Mouse (Mus musculus) G1E (cell line): ENCODE results near the gene Def6. TPM values are rescaled to one million over a fixed set of nuclear protein-coding genes. Genes with fewer than 3 reads are reported as not detected.

ENCODE experiments used
- ATAC-seq: 2 replicates; pipeline ENCODE4 v1.8.0; 2016; ENCODE audit warnings: mild to moderate bottlenecking; ENCODE audit not compliant: insufficient number of reproducible peaks, poor library complexity, low FRiP score, severe bottlenecking; ENCODE audit errors: extremely low read depth
- DNase-seq: peaks from one replicate; pipeline ENCODE4 v3.0.0; 2012; ENCODE audit warnings: low spot score
- H3K27me3 ChIP-seq: 2 replicates; pipeline ENCODE4 v1.6.1; 2012; ENCODE audit warnings: mild to moderate bottlenecking, low read length, inconsistent platforms; ENCODE audit not compliant: insufficient read depth
- H3K36me3 ChIP-seq: replicated peaks from 2 replicates; pipeline ENCODE3; 2012; ENCODE audit warnings: mild to moderate bottlenecking, inconsistent platforms
- H3K4me1 ChIP-seq: 2 replicates; pipeline ENCODE4 v1.6.1; 2012; ENCODE audit warnings: low read depth, low read length, inconsistent platforms, mixed read lengths; ENCODE audit not compliant: insufficient read depth
- H3K4me3 ChIP-seq: 2 replicates; pipeline ENCODE4 v1.5.1; 2012; ENCODE audit warnings: low read depth, mild to moderate bottlenecking, inconsistent platforms, low read length, moderate library complexity, mixed read lengths
- H3K9me3 ChIP-seq: replicated peaks from 2 replicates; pipeline ENCODE4 v1.6.1; 2012; ENCODE audit warnings: inconsistent platforms
- CTCF ChIP-seq: IDR thresholded peaks from 2 replicates; pipeline ENCODE4 v1.5.1; 2012; ENCODE audit warnings: low read depth, low read length, inconsistent platforms, mixed read lengths
- GATA1 ChIP-seq: IDR thresholded peaks from 2 replicates; pipeline ENCODE4 v1.6.1; 2012; ENCODE audit warnings: borderline replicate concordance, low read length, inconsistent platforms, mixed read lengths
- GATA2 ChIP-seq: IDR thresholded peaks from 2 replicates; pipeline ENCODE4 v1.6.1; 2012; ENCODE audit warnings: low read depth, low read length, inconsistent platforms, borderline replicate concordance
- POLR2AphosphoS5 ChIP-seq: IDR thresholded peaks from 2 replicates; pipeline ENCODE4 v1.6.1; 2012; ENCODE audit warnings: low read depth, low read length, inconsistent platforms; ENCODE audit not compliant: insufficient replicate concordance
- TAL1 ChIP-seq: conservative IDR thresholded peaks from 2 replicates; pipeline ENCODE4 v1.6.1; 2012; ENCODE audit warnings: low read depth, low read length, inconsistent platforms, mixed read lengths
- polyA plus RNA-seq: library from polyadenylated mRNA; stranded (reverse); fragments of >175 nt; gene quantifications from 2 replicates; pipeline ENCODE4 v1.2.3, GENCODE M21; 2012
- total RNA-seq, 2 experiments: library from RNA; stranded (forward) in 1 of 2; stranded (reverse) in 1 of 2; fragments of 200-1000 nt in 1 of 2; fragments of >200 nt in 1 of 2; fragmentation: Nextera tagmentation in 1 of 2; gene quantifications; 2 replicates each; pipeline ENCODE4 v1.2.3; 2014 to 2017

Gene Def6
- total and polyA plus RNA-seq, 3 experiments: 38.5 to 308 (median 113) TPM

DNA sequence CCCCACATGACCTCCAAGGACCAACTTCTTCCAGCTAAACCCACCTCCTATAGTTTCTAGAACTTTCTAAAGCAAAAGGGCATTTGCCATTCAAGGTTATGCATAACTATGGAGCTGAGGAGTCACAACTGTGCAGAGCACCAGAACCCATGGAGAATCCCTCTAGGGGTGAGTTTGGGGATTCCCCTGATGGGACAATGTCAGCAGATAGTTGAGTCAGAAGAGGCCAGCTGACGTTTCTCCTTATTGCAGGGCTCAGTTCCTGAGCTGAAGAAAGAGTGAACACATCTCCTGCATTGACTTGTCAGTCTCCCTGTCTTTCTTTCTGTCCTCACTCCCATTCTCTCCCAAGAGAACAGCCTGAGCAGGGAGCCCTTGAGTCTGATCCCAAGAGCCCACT, 14.8 kb upstream of the Def6 start:
- no peak for TF ChIP-seq GATA2
- TF ChIP-seq POLR2AphosphoS5: no peak
- no peak for TF ChIP-seq CTCF
- TF ChIP-seq TAL1: no peak
- TF ChIP-seq GATA1: no peak
- H3K9me3 ChIP-seq: no peaks in the 10 kb centered on the region
- no peak for DNase-seq
- peaks cover 80% of the 10 kb centered on the region for H3K36me3 ChIP-seq
- no peak for ATAC-seq
- no peaks in the 10 kb centered on the region for H3K27me3 ChIP-seq
- peaks cover 3% of the 10 kb centered on the region for H3K4me1 ChIP-seq
- H3K4me3 ChIP-seq: no peak overlapping the region

DNA sequence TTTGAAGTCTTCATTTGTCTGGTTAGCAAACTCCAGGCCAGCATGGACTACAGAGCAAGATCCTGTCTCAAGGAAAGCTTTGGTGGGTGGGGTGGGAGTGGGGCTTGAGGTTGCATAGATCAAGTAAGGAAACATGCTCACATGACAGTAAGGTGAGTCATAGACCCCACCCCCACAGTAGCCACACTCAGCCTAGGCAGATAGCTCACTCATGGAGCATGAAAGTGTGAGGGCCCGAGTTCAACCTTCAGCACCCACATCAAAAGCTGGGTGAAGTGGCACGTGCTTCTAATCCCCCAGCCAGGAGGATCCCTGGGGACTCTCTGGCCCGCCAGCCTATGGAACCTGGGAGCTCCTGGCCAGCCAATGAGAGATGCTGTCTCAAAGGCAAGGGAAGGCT, 14.0 kb upstream of the Def6 start:
- TF ChIP-seq GATA2: no peak
- DNase-seq: no peak

DNA sequence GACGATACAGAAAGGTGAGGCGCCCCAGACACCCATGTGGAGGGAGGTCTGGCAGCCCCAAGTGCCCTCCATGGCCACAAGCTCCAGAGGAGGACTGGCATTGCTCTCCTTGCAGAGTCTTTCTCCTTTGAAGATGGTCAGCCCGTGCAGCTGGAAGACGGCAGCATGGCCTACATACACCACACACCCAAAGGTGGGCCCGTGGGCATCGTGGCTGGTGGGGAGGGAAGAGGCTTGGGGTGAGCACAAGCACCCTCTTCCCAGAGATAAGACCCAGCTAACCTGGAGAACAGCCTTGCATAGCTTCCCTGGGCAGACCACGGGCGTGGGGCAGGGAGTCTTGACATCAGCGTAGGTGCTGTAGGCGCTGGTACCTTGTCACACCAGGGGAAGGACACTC, 12.5 kb upstream of the Def6 start:
- DNase-seq: no peak
- Histone ChIP-seq H3K27me3 (no peaks in the 10 kb centered on the region), H3K4me1 (peaks cover 3% of the 10 kb centered on the region), H3K9me3 (no peaks in the 10 kb centered on the region), H3K36me3 (peaks cover 86% of the 10 kb centered on the region), H3K4me3 (no peak overlapping the region; the same call in 1 of the 2 replicates)
- no peak for TF ChIP-seq GATA1
- TF ChIP-seq TAL1: no peak
- no peak for TF ChIP-seq POLR2AphosphoS5
- no peak for TF ChIP-seq CTCF
- no peak for TF ChIP-seq GATA2
- ATAC-seq: no peak

More for the DNA sequence above, 14.0 kb upstream of the Def6 start:
- Histone ChIP-seq H3K4me1 (peaks cover 3% of the 10 kb centered on the region), H3K4me3 (no peak overlapping the region), H3K27me3 (no peaks in the 10 kb centered on the region), H3K9me3 (no peaks in the 10 kb centered on the region), H3K36me3 (peaks cover 82% of the 10 kb centered on the region)
- ATAC-seq: no peak

DNA sequence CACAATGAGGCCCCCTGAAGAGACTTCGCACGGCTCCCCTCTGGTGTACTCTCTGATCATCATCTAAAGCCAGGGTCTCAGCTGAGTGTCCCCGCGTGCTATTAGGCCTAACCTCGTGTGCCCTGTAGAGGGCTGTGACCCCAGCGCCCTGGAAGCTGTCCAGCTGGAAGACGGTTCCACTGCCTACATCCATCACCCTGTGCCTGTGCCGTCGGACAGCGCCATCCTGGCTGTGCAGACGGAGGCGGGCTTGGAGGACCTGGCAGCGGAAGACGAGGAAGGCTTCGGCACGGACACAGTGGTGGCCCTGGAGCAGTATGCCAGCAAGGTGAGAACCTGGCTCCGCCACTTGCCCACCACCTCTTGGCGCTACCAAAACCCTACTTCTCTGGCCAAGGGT, 9.9 kb upstream of the Def6 start:
- peaks cover 3% of the 10 kb centered on the region for H3K4me1 ChIP-seq
- no peaks in the 10 kb centered on the region for H3K9me3 ChIP-seq
- no peak for DNase-seq
- H3K4me3 ChIP-seq: no peak overlapping the region
- no peak for TF ChIP-seq GATA2
- TF ChIP-seq GATA1: no peak
- TF ChIP-seq TAL1: no peak
- no peak for TF ChIP-seq CTCF
- TF ChIP-seq POLR2AphosphoS5: no peak
- ATAC-seq: no peak
- H3K27me3 ChIP-seq: no peaks in the 10 kb centered on the region
- H3K36me3 ChIP-seq: peaks cover 91% of the 10 kb centered on the region

DNA sequence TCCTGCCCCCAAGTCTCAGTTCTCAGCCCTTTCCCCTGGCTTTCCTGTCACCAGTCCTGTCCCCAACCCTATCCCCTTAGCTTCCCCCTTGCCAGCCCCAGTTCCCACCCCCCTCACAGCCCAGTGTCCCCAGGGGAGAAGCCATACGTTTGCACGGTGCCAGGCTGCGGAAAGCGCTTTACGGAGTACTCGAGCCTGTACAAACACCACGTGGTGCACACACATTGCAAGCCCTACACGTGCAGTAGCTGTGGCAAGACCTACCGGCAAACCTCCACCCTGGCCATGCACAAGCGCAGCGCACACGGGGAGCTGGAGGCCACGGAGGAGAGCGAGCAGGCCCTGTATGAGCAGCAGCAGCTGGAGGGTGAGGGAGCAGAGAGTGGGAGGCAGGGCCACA, 5.6 kb upstream of the Def6 start:
- ATAC-seq: no peak
- H3K27me3 ChIP-seq: no peaks in the 10 kb centered on the region
- H3K4me1 ChIP-seq: peaks cover 28% of the 10 kb centered on the region
- H3K9me3 ChIP-seq: no peaks in the 10 kb centered on the region
- H3K36me3 ChIP-seq: peaks cover 85% of the 10 kb centered on the region
- H3K4me3 ChIP-seq: no peak overlapping the region; the same call in 1 of the 2 replicates
- TF ChIP-seq CTCF: no peak
- no peak for TF ChIP-seq GATA1
- no peak for TF ChIP-seq GATA2
- TF ChIP-seq POLR2AphosphoS5: no peak
- TF ChIP-seq TAL1: no peak
- no peak for DNase-seq

DNA sequence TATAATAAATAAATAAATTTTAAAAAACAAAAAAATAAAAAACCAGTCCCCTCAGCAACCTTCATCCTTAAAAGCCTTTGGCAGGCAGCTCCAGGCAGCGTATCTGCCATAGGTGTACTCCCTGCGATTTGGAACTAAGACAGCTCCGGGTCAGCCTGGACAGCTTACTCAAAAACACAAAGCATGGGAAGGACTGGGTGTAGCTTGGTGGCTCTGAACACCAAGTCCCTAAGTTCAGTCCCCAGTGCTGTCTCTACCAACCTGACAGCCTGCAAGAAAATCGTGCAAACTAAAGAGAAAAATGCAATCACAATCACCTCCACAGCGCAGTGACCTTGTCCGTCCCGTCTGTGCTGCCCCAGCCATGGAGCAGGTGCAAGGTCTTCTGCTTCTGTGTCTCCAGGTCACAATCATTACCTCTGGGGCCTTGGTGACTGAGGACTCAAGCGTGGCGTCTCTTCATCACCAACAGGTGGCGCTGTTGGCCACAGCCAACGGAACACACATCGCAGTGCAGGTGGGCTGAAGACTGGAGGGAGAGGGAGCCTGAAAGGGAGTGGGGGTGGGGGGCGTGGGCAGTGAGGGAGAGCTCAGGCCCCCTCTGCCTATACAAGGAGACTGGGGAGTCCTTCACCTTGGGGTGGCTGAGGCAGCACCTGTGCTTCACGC, 3.4 kb upstream of the Def6 start:
- no peaks in the 10 kb centered on the region for H3K9me3 ChIP-seq
- TF ChIP-seq CTCF (peak; percentile 92), GATA2 (no peak), POLR2AphosphoS5 (no peak)
- DNase-seq (peak; percentile 53), ATAC-seq (no peak)
- H3K36me3 ChIP-seq: peaks cover 70% of the 10 kb centered on the region
- H3K27me3 ChIP-seq: no peaks in the 10 kb centered on the region
- H3K4me1 ChIP-seq: peaks cover 49% of the 10 kb centered on the region
- H3K4me3 ChIP-seq: peak overlapping the region; percentile 13; the same call in 1 of the 2 replicates

DNA sequence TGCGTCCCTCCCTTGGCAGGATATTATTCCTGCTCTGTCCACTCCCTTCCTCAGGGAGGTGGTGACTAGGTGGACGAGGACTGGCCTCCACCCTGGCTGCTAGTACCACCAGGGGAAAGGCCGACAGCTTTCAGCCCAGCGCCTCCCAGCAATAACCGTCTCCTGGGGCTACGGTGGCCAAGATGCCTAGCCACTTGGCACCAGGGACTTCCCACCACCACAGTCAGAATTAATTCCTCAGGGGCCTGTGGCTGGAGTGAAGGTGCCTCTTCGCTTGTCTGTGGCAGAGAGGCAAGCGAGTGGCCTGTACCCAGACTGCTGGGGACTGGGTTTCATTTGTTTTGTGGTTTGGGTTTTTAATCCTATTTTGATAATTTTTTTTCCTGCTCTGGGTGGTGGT, 2.1 kb upstream of the Def6 start:
- Histone ChIP-seq H3K9me3 (no peaks in the 10 kb centered on the region), H3K4me1 (peaks cover 58% of the 10 kb centered on the region), H3K4me3 (peak overlapping the region; percentile 13; the same call in 1 of the 2 replicates), H3K36me3 (peaks cover 63% of the 10 kb centered on the region), H3K27me3 (no peaks in the 10 kb centered on the region)
- DNase-seq (no peak), ATAC-seq (no peak)
- no peak for TF ChIP-seq GATA1
- TF ChIP-seq CTCF: no peak
- TF ChIP-seq GATA2: no peak
- no peak for TF ChIP-seq TAL1
- TF ChIP-seq POLR2AphosphoS5: no peak
